ENCODE assay signal across 12 mouse cellular contexts in the genomic region with DNA sequence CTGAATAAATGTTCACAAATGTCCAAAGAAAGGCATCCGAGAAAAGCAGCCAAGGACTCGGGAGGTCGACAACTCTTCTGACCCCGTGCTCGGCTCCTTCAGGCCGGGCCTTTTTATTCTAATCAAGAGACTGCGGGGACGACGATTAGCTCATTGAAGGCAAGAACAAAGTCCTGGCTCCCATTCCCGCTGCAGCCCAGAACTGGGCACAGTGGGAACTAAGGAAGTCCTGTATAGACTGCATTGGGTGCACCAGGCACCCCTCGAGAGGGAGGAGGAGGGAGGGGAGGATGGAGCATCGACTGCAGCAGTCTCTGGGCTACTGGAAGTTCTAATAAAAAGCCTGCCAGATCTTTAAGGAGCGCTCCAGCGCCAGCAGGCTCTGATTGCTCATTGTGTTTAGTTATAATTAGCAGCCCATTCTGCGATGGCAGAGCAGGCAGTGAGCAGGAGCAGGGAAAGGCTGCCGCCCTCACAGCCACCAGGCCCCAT. TPM values are rescaled to one million over a fixed set of nuclear protein-coding genes. Genes with fewer than 3 reads are reported as not detected.
A peak's percentile ranks its signal among the peaks of the same experiment; 100 is the strongest.
DNase-seq lines count a peak whose midpoint lies in the region; ATAC-seq and TF ChIP-seq lines count a peak whose summit lies in the region.
"Had no signal": no experiment of that assay in that cellular context is flagged by ENCODE, and none has a peak within 500 bp of the region (broad histone marks: within the 10 kb centered on the region; RNA-seq: fewer than 3 reads in every experiment).

No protein-coding gene starts in this region.

- H3K27ac ChIP-seq in ES-Bruce4 (ENCODE audit: insufficient read depth, low read length), result peak overlapping the region; percentile 99
- H3K27ac ChIP-seq in midbrain, embryonic 15.5 days, result no peak overlapping the region
- no peak overlapping the region for H3K27ac ChIP-seq in limb, embryonic 10.5 days
- H3K27ac ChIP-seq: liver, embryonic 13.5 days; neural tube, embryonic 12.5 days had no signal

- no peak for TF ChIP-seq CTCF in ES-Bruce4 (IDR thresholded peaks at IDR 0.05; ENCODE audit: low read depth, low read length)

- H3K4me3 ChIP-seq in ES-Bruce4 (ENCODE audit: low read depth, low read length), result peak overlapping the region; percentile 3
- H3K4me3 ChIP-seq in midbrain, embryonic 15.5 days, result no peak overlapping the region
- no peak overlapping the region for H3K4me3 ChIP-seq in limb, embryonic 10.5 days
- H3K4me3 ChIP-seq: liver, embryonic 13.5 days; neural tube, embryonic 12.5 days had no signal

- peak; percentile 72 for TF ChIP-seq EP300 in ES-Bruce4 (IDR thresholded peaks at IDR 0.05; ENCODE audit: insufficient read depth, low read depth, low read length)

- no peak for TF ChIP-seq POLR2A in ES-Bruce4 (IDR thresholded peaks at IDR 0.05; ENCODE audit: insufficient read depth, low read length)

- peak; percentile 78 for DNase-seq in ZHBTc4 (ENCODE audit: low read depth, low spot score)
- peak; percentile 38 to 66 for DNase-seq in frontal cortex, postnatal 36 days (ENCODE audit: low spot score in 2 of 2)
- DNase-seq in limb, embryonic 10.5 days (ENCODE audit: low spot score), result no peak
- no peak for DNase-seq in lung, postnatal 4 days
- no peak for DNase-seq in cerebellum, postnatal 14 days
- DNase-seq: cerebellum, adult 9-10 months; kidney, adult 11 months; liver, embryonic 13.5 days had no signal

- H3K36me3 ChIP-seq in ES-Bruce4 (ENCODE audit: control insufficient read depth, insufficient read depth, low read length, poor library complexity, severe bottlenecking), result no peaks in the 10 kb centered on the region
- no peaks in the 10 kb centered on the region for H3K36me3 ChIP-seq in midbrain, embryonic 15.5 days (replicated peaks)
- H3K36me3 ChIP-seq in limb, embryonic 10.5 days, result no peaks in the 10 kb centered on the region
- H3K36me3 ChIP-seq: liver, embryonic 13.5 days; neural tube, embryonic 12.5 days had no signal

- no peaks in the 10 kb centered on the region for H3K9me3 ChIP-seq in ES-Bruce4 (replicated peaks; ENCODE audit: control insufficient read depth, insufficient read depth, low read length, poor library complexity, severe bottlenecking)
- H3K9me3 ChIP-seq in midbrain, embryonic 15.5 days, result no peaks in the 10 kb centered on the region
- H3K9me3 ChIP-seq in limb, embryonic 10.5 days (replicated peaks), result no peaks in the 10 kb centered on the region
- H3K9me3 ChIP-seq: liver, embryonic 13.5 days; neural tube, embryonic 12.5 days had no signal

- 7% methylated on average over 16 of the region's 16 CpGs for WGBS in midbrain, embryonic 15.5 days
- WGBS in limb, embryonic 10.5 days, result 23% methylated on average over 16 of the region's 16 CpGs

- 0 out of 2 replicates have a peak, but pooled peaks have one; percentile 30 for ATAC-seq in midbrain, embryonic 15.5 days (replicated peaks)
- ATAC-seq: Patski had no signal

- no peaks in the 10 kb centered on the region for H3K27me3 ChIP-seq in ES-Bruce4 (ENCODE audit: control insufficient read depth, insufficient read depth, low read length, poor library complexity, severe bottlenecking)
- no peaks in the 10 kb centered on the region for H3K27me3 ChIP-seq in midbrain, embryonic 15.5 days (replicated peaks)
- no peaks in the 10 kb centered on the region for H3K27me3 ChIP-seq in limb, embryonic 10.5 days (ENCODE audit: low read depth, poor library complexity, severe bottlenecking)
- H3K27me3 ChIP-seq: liver, embryonic 13.5 days; neural tube, embryonic 12.5 days; Patski had no signal

- H3K9ac ChIP-seq in ES-Bruce4 (ENCODE audit: low read depth, poor library complexity, severe bottlenecking), result peak overlapping the region; percentile 57
- H3K9ac ChIP-seq in midbrain, embryonic 15.5 days, result no peak overlapping the region
- H3K9ac ChIP-seq: liver, embryonic 13.5 days; neural tube, embryonic 12.5 days had no signal

- H3K4me2 ChIP-seq in midbrain, embryonic 15.5 days, result no peak overlapping the region
- H3K4me2 ChIP-seq: liver, embryonic 13.5 days; neural tube, embryonic 12.5 days had no signal

- peaks cover 11% of the 10 kb centered on the region for H3K4me1 ChIP-seq in ES-Bruce4 (ENCODE audit: control insufficient read depth, insufficient read depth, low read length)
- H3K4me1 ChIP-seq in midbrain, embryonic 15.5 days, result peaks cover 10% of the 10 kb centered on the region; the same call in 1 of the 2 replicates
- no peaks in the 10 kb centered on the region for H3K4me1 ChIP-seq in limb, embryonic 10.5 days
- H3K4me1 ChIP-seq: liver, embryonic 13.5 days had no signal

RNA-seq across cellular contexts. Expression of gene Srsf1, which starts 18.9 kb away (rescaled TPM):
- 511 and 547 TPM in 2 replicates for polyA plus RNA-seq in ES-Bruce4 (2011; ENCODE audit: insufficient read depth, insufficient read length, low read depth, missing spikeins)
- 229 and 241 TPM in 2 replicates for polyA plus RNA-seq in midbrain, embryonic 15.5 days (2015; fragmentation: Nextera tagmentation; extraction: Ambion mirVana)
- 365 and 415 TPM in 2 replicates for polyA plus RNA-seq in limb, embryonic 10.5 days (2016; fragmentation: Nextera tagmentation; extraction: Ambion mirVana)

RNA-seq across cellular contexts. Expression of gene Vezf1, which starts 39.8 kb away (rescaled TPM):
- 43.4 and 44.8 TPM in 2 replicates for polyA plus RNA-seq in ES-Bruce4 (2011; ENCODE audit: insufficient read depth, insufficient read length, low read depth, missing spikeins)
- 50.6 and 52.2 TPM in 2 replicates for polyA plus RNA-seq in midbrain, embryonic 15.5 days (2015; fragmentation: Nextera tagmentation; extraction: Ambion mirVana)
- polyA plus RNA-seq in limb, embryonic 10.5 days (2016; fragmentation: Nextera tagmentation; extraction: Ambion mirVana), result 54.6 and 59.2 TPM in 2 replicates

RNA-seq across cellular contexts. Expression of gene Dynll2, which starts 40.9 kb away (rescaled TPM):
- 130 and 133 TPM in 2 replicates for polyA plus RNA-seq in ES-Bruce4 (2011; ENCODE audit: insufficient read depth, insufficient read length, low read depth, missing spikeins)
- 65.3 and 65.8 TPM in 2 replicates for polyA plus RNA-seq in midbrain, embryonic 15.5 days (2015; fragmentation: Nextera tagmentation; extraction: Ambion mirVana)
- 22.9 and 25.0 TPM in 2 replicates for polyA plus RNA-seq in limb, embryonic 10.5 days (2016; fragmentation: Nextera tagmentation; extraction: Ambion mirVana)

Comparison
In these comparisons a context has a peak if more than half of its experiments do, and no peak if none do; other contexts are left out.
1. DNase-seq: peak in ZHBTc4 (single experiment) and frontal cortex, postnatal 36 days (2 of 2); none in limb, embryonic 10.5 days (single experiment), lung, postnatal 4 days (0 of 2) and cerebellum, postnatal 14 days (0 of 2).